Mouse (Mus musculus) liver, adult 2 months (tissue): ENCODE data around the gene Map2. TPM values are rescaled to one million over a fixed set of nuclear protein-coding genes. Genes with fewer than 3 reads are reported as not detected.

Experiments used
- DNase-seq: peaks from one replicate; pipeline ENCODE4 v3.0.0-alpha.2; 2011; ENCODE audit warnings: low read depth, low spot score; ENCODE audit errors: extremely low read depth
- H3K27ac ChIP-seq: fragments of 200-500 bp; replicated peaks from 2 replicates; pipeline ENCODE4 v1.5.1; 2012; ENCODE audit warnings: low read depth, mild to moderate bottlenecking, control low read depth, inconsistent platforms, low read length; ENCODE audit not compliant: insufficient read depth
- H3K27me3 ChIP-seq: fragments of 200-500 bp; 2 replicates; pipeline ENCODE4 v1.6.1; 2012; ENCODE audit warnings: mild to moderate bottlenecking, moderate library complexity, low read length, inconsistent platforms; ENCODE audit not compliant: control insufficient read depth, insufficient read depth
- H3K36me3 ChIP-seq: fragments of 200-500 bp; 2 replicates; pipeline ENCODE4 v1.6.1; 2012; ENCODE audit warnings: low read length, inconsistent platforms; ENCODE audit not compliant: control insufficient read depth, insufficient read depth
- H3K4me1 ChIP-seq: fragments of 200-500 bp; 2 replicates; pipeline ENCODE4 v1.6.1; 2011; ENCODE audit warnings: low read length; ENCODE audit not compliant: control insufficient read depth, insufficient read depth
- H3K4me3 ChIP-seq: fragments of 200-500 bp; 2 replicates; pipeline ENCODE4 v1.5.1; 2011; ENCODE audit warnings: low read depth, mild to moderate bottlenecking, control low read depth, low read length, moderate library complexity; ENCODE audit not compliant: insufficient read depth
- H3K79me2 ChIP-seq: fragments of 200-500 bp; 2 replicates; pipeline ENCODE4 v1.6.1; 2012; ENCODE audit warnings: inconsistent platforms, mild to moderate bottlenecking, low read length, moderate library complexity; ENCODE audit not compliant: control insufficient read depth, insufficient read depth
- H3K9ac ChIP-seq: fragments of 200-500 bp; 2 replicates; pipeline ENCODE4 v1.6.1; 2012; ENCODE audit warnings: low read depth, mild to moderate bottlenecking, control low read depth, inconsistent platforms, low read length
- CTCF ChIP-seq: fragments of 200-500 bp; IDR thresholded peaks from 2 replicates; pipeline ENCODE4 v1.5.1; 2011; ENCODE audit warnings: low read depth, low read length, control low read depth
- POLR2A ChIP-seq: fragments of 200-500 bp; IDR thresholded peaks from 2 replicates; pipeline ENCODE4 v1.6.1; 2011; ENCODE audit warnings: low read length, control low read depth; ENCODE audit not compliant: insufficient read depth; ENCODE audit errors: extremely low read depth
- WGBS: fragments of 180-500 bp; shearing (Covaris S2); methylation state at CpG from one replicate; pipeline ENCODE4 v1.1.7; 2018; 5-methylcytosine and 5-hydroxymethylcytosine counted together
- polyA plus RNA-seq: library from polyadenylated mRNA; depleted of rRNA; stranded (reverse); fragments of >200 nt; gene quantifications from 2 replicates; pipeline ENCODE4 v1.2.3, GENCODE M21; 2012
- total RNA-seq: library from RNA; depleted of rRNA; stranded (reverse); fragments of >200 nt; gene quantifications from 2 replicates; pipeline ENCODE4 v1.2.3, GENCODE M21; 2014

Map2 gene
- total and polyA plus RNA-seq, 2 experiments = 0.45 to 1.0 TPM

DNA sequence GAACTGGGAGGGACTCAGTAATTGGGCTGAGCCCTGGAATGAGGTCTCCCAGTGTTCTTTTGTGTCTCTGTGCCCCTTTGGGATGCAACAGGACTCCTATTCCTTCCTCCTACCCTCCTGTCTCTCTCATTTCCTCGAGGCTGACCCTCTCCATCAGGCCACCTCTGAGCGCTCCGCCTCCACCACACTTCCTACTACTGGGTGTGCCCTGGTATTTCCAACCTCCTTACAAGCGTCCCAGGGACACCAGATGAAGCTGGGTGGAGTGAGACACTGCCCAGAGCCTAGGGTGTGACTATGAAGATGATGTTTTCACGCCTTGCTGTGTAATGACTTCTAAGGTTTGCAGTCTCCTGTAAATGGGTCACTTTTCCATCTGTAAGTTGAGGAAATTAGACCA is 1.4 kb upstream of the Map2 start:
- WGBS = 73% methylated on average over 5 of the region's 5 CpGs
- H3K4me3 ChIP-seq = no peak overlapping the region
- H3K27ac ChIP-seq = no peak overlapping the region
- no peaks in the 10 kb centered on the region for H3K27me3 ChIP-seq
- no peak overlapping the region for H3K9ac ChIP-seq
- H3K4me1 ChIP-seq = peaks cover 3% of the 10 kb centered on the region; the same call in 1 of the 2 replicates
- no peak for DNase-seq
- TF ChIP-seq CTCF = no peak
- TF ChIP-seq POLR2A = no peak
- H3K36me3 ChIP-seq = no peaks in the 10 kb centered on the region
- H3K79me2 ChIP-seq = no peaks in the 10 kb centered on the region

DNA sequence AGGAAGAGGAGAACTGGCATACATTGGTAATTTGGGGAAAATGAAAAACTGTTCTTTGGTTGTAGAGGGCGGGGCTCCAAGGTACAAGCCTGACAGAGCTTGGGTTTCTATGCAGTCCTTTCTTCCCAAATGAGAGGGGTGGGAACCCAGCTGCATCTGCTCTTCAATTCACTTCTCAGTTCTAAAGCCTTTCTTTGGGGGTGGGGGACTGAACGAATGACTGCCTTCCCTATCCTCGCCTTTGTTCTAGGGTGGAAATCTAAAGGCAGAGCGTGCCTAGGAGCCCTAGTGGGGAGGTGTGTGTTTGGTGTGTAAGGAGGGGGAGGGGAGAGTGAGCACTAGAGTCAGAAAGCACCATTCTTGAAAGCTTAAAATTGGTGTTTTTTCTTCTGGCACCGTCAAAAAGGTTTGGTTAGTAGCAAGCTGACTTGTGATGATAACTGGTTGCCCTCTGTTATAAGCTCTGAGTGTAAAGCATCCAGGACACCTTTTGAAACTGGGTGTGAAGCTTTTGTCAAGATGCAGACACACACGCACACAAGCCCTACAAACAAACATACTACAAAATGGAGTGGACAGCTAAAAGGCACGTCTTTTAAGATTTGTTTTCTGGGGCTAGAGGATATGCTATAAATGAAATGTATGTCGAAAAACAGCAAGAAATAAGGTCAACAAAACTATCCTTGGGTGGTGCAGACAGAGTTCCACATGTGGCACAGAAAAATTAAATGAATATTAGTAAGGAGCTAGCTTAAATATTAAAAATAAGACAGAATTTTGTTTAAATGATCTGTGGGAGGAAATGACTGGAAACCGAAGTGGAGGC is 1.2 kb downstream of the Map2 start:
- no peak for TF ChIP-seq CTCF
- TF ChIP-seq POLR2A = no peak
- H3K79me2 ChIP-seq = no peaks in the 10 kb centered on the region
- H3K27me3 ChIP-seq = no peaks in the 10 kb centered on the region
- peaks cover 3% of the 10 kb centered on the region; the same call in 1 of the 2 replicates for H3K4me1 ChIP-seq
- DNase-seq = no peak
- no peak overlapping the region for H3K4me3 ChIP-seq
- no peaks in the 10 kb centered on the region for H3K36me3 ChIP-seq
- H3K9ac ChIP-seq = no peak overlapping the region
- H3K27ac ChIP-seq = no peak overlapping the region
- 42% methylated on average over 9 of the region's 9 CpGs for WGBS

DNA sequence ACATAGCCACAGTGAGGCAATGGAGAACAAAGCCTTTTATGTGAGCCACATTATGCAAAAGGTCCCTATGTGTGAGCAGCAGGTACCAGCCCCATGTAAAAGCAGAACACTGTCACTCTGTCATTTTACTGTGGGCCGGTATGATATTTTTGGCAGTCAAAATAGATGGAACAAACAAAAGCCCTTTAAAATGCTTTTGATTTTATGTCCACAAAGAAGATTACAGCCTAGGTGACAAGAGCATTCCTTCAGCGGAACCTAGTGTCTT is 1.7 kb downstream of the Map2 start:
- peaks cover 3% of the 10 kb centered on the region; the same call in 1 of the 2 replicates for H3K4me1 ChIP-seq
- H3K4me3 ChIP-seq = no peak overlapping the region
- TF ChIP-seq POLR2A (no peak), CTCF (no peak)
- 59% methylated on average over 2 of the region's 2 CpGs for WGBS
- H3K79me2 ChIP-seq = no peaks in the 10 kb centered on the region
- no peak overlapping the region for H3K9ac ChIP-seq
- no peak overlapping the region for H3K27ac ChIP-seq
- H3K27me3 ChIP-seq = no peaks in the 10 kb centered on the region
- DNase-seq = no peak
- no peaks in the 10 kb centered on the region for H3K36me3 ChIP-seq

DNA sequence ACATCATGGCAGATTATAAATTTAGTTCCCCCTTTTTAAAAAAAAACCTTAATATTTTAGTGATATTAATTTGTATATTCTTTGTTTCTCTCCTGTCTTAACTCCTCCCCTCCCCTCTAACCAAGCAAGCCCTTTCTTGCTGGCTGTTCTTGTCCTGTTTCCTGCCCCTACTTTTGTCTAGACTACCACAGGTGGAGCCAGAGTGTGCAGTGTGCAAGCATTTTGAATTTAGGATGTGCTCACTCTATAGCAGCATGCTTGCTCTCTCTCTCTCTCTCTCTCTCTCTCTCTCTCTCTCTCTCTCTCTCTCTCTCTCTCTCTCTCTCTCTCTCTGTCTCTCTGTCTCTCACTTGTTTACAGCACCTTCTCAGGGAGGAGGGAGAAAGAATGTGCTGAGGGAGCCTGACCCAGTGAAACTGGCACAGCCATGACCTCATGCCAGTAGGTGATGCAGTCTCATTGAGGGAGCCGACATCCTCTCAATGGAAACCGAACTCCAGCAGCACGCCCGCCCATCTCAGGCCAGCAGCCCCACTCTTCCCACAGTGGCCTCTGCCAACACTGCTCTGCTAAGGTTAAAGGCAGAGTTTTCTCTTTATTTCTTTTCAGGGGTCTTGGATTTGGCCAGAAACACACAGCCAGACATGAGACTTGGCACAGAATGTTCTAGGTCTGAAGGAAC is 2.6 kb downstream of the Map2 start:
- H3K79me2 ChIP-seq = no peaks in the 10 kb centered on the region
- no peaks in the 10 kb centered on the region for H3K36me3 ChIP-seq
- no peak overlapping the region for H3K4me3 ChIP-seq
- no peak for TF ChIP-seq CTCF
- no peak for TF ChIP-seq POLR2A
- WGBS = 70% methylated on average over 4 of the region's 4 CpGs
- no peak overlapping the region for H3K27ac ChIP-seq
- peaks cover 3% of the 10 kb centered on the region; the same call in 1 of the 2 replicates for H3K4me1 ChIP-seq
- H3K9ac ChIP-seq = no peak overlapping the region
- no peak for DNase-seq
- no peaks in the 10 kb centered on the region for H3K27me3 ChIP-seq

DNA sequence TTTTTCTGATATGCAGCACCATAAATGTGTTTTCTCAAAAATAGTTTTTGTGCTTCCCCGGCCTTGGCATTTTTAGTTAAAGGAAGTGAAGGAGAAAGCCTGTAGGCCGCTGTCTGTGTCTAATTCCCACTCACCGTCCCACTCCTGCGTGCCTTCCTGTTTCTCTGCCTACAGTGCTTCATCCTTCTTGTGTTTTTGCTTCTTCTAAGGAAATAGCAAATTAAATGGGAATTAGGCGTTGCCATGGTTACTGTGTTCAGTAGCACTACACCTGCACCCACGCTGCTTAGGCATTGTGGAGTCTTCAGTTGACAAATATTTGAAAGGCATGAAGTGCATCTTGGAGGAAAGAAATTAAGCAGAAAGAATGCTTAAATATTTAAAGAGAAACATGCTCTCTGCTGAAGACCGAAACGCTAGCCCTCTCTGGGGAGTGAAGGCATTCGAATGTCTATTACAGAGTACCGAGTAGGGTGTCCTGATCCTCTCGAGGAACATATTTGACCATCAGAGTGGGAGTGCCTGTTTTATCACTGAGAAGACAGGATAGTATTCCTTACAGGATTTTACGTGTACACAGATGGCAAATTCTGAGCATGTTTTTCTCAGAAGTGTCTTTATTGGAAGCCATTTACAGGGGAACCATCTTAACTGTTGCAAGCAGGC is 12.1 kb downstream of the Map2 start:
- Histone ChIP-seq H3K4me1 (no peaks in the 10 kb centered on the region), H3K36me3 (no peaks in the 10 kb centered on the region), H3K27me3 (no peaks in the 10 kb centered on the region), H3K79me2 (no peaks in the 10 kb centered on the region), H3K9ac (no peak overlapping the region), H3K27ac (no peak overlapping the region), H3K4me3 (no peak overlapping the region)
- no peak for DNase-seq
- 88% methylated on average over 12 of the region's 12 CpGs for WGBS
- TF ChIP-seq POLR2A (no peak), CTCF (no peak)

DNA sequence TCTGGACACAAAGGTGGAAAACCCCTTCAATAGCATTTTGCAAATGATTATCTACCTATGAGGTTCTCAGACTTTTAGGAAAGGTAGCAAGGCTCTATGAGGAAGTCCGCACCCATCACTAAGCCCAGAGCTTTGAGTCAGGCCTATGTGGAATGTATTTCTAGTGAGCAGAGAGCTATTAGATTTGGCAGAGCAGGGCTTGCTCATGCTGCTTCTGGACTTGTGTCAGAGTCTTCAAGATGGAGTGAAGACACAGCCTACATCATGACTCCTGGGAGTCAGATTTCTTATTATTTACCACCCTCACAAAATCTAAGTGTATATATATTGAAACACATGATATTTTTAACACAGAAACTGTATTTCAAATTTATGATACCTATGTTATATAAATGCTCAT is 17.3 kb downstream of the Map2 start:
- Histone ChIP-seq H3K4me3 (no peak overlapping the region), H3K36me3 (no peaks in the 10 kb centered on the region), H3K4me1 (no peaks in the 10 kb centered on the region), H3K79me2 (no peaks in the 10 kb centered on the region), H3K27ac (no peak overlapping the region), H3K27me3 (no peaks in the 10 kb centered on the region), H3K9ac (no peak overlapping the region)
- no peak for TF ChIP-seq POLR2A
- no peak for TF ChIP-seq CTCF
- WGBS = 93% methylated on average over 1 of the region's 1 CpGs
- DNase-seq = no peak
